Mouse (Mus musculus): ENCODE data around the gene Cpsf6. TPM values are rescaled to one million over a fixed set of nuclear protein-coding genes. Genes with fewer than 3 reads are reported as not detected.

Cpsf6 gene
- polyA plus RNA-seq, 1 experiment from 2014 or later, result 49.4 TPM

GRCm38 (mm10) chr10:117420502-117421282, 40.9 kb upstream of the Cpsf6 start:
- Histone ChIP-seq H3K4me1 (ENCODE audit: control insufficient read depth, low read depth, low read length) (peaks cover 11% of the 10 kb centered on the region), H3K27ac (ENCODE audit: low read length) (no peak overlapping the region), H3K27me3 (ENCODE audit: control insufficient read depth, insufficient read depth, low read depth, low read length) (no peaks in the 10 kb centered on the region), H3K4me2 (ENCODE audit: low read depth, low read length) (no peak overlapping the region), H3K9ac (ENCODE audit: low read depth, low read length) (no peak overlapping the region), H3K9me3 (replicated peaks; ENCODE audit: control insufficient read depth, low read length) (no peaks in the 10 kb centered on the region), H3K4me3 (ENCODE audit: low read depth, low read length) (no peak overlapping the region), H3K36me3 (ENCODE audit: control insufficient read depth, insufficient read depth) (no peaks in the 10 kb centered on the region)
- 70% methylated on average over 9 of the region's 9 CpGs for WGBS (ENCODE audit: insufficient replicate concordance)
- no peak for ATAC-seq (ENCODE audit: low read depth)

GRCm38 (mm10) chr10:117419577-117420290, 39.9 kb upstream of the Cpsf6 start:
- no peak for ATAC-seq (ENCODE audit: low read depth)
- whole genome bisulfite sequencing (ENCODE audit: insufficient replicate concordance), result 59% methylated on average over 8 of the region's 8 CpGs
- H3K9ac ChIP-seq (ENCODE audit: low read depth, low read length), result no peak overlapping the region

GRCm38 (mm10) chr10:117418668-117419237, 38.9 kb upstream of the Cpsf6 start:
- H3K4me3 ChIP-seq (ENCODE audit: low read depth, low read length), result peak overlapping the region; percentile 55
- peaks cover 11% of the 10 kb centered on the region for H3K4me1 ChIP-seq (ENCODE audit: control insufficient read depth, low read depth, low read length)
- peak; percentile 30 for ATAC-seq (ENCODE audit: low read depth)
- H3K9ac ChIP-seq (ENCODE audit: low read depth, low read length), result peak overlapping the region; percentile 28; the same call in 1 of the 2 replicates
- H3K27ac ChIP-seq (ENCODE audit: low read length), result no peak overlapping the region
- H3K4me2 ChIP-seq (ENCODE audit: low read depth, low read length), result peak overlapping the region; percentile 67
- H3K36me3 ChIP-seq (ENCODE audit: control insufficient read depth, insufficient read depth), result no peaks in the 10 kb centered on the region
- 33% methylated on average over 24 of the region's 24 CpGs for WGBS (ENCODE audit: insufficient replicate concordance)
- H3K9me3 ChIP-seq (replicated peaks; ENCODE audit: control insufficient read depth, low read length), result no peaks in the 10 kb centered on the region
- no peaks in the 10 kb centered on the region for H3K27me3 ChIP-seq (ENCODE audit: control insufficient read depth, insufficient read depth, low read depth, low read length)

More at GRCm38 (mm10) chr10:117419577-117420290, 39.9 kb upstream of the Cpsf6 start:
- no peaks in the 10 kb centered on the region for H3K27me3 ChIP-seq (ENCODE audit: control insufficient read depth, insufficient read depth, low read depth, low read length)
- no peaks in the 10 kb centered on the region for H3K9me3 ChIP-seq (replicated peaks; ENCODE audit: control insufficient read depth, low read length)
- H3K27ac ChIP-seq (ENCODE audit: low read length), result no peak overlapping the region
- H3K36me3 ChIP-seq (ENCODE audit: control insufficient read depth, insufficient read depth), result no peaks in the 10 kb centered on the region
- peaks cover 11% of the 10 kb centered on the region for H3K4me1 ChIP-seq (ENCODE audit: control insufficient read depth, low read depth, low read length)
- no peak overlapping the region for H3K4me3 ChIP-seq (ENCODE audit: low read depth, low read length)
- H3K4me2 ChIP-seq (ENCODE audit: low read depth, low read length), result no peak overlapping the region

GRCm38 (mm10) chr10:117417772-117418667, 38.2 kb upstream of the Cpsf6 start:
- no peaks in the 10 kb centered on the region for H3K27me3 ChIP-seq (ENCODE audit: control insufficient read depth, insufficient read depth, low read depth, low read length)
- 13% methylated on average over 18 of the region's 18 CpGs for WGBS (ENCODE audit: insufficient replicate concordance)
- no peaks in the 10 kb centered on the region for H3K9me3 ChIP-seq (replicated peaks; ENCODE audit: control insufficient read depth, low read length)
- no peaks in the 10 kb centered on the region for H3K36me3 ChIP-seq (ENCODE audit: control insufficient read depth, insufficient read depth)
- peak overlapping the region; percentile 38; the same call in 1 of the 2 replicates for H3K27ac ChIP-seq (ENCODE audit: low read length)
- peak; percentile 61 for ATAC-seq (ENCODE audit: low read depth)
- H3K4me3 ChIP-seq (ENCODE audit: low read depth, low read length), result peak overlapping the region; percentile 55
- H3K4me2 ChIP-seq (ENCODE audit: low read depth, low read length), result peak overlapping the region; percentile 67
- 0 out of 2 replicates have a peak overlapping the region, but pooled peaks have one; percentile 36 for H3K9ac ChIP-seq (ENCODE audit: low read depth, low read length)
- peaks cover 11% of the 10 kb centered on the region for H3K4me1 ChIP-seq (ENCODE audit: control insufficient read depth, low read depth, low read length)

- Histone ChIP-seq H3K9me3 (replicated peaks; ENCODE audit: control insufficient read depth, low read length) (no peaks in the 10 kb centered on the region), H3K27me3 (ENCODE audit: control insufficient read depth, insufficient read depth, low read depth, low read length) (no peaks in the 10 kb centered on the region), H3K9ac (ENCODE audit: low read depth, low read length) (no peak overlapping the region), H3K36me3 (ENCODE audit: control insufficient read depth, insufficient read depth) (no peaks in the 10 kb centered on the region), H3K4me3 (ENCODE audit: low read depth, low read length) (peak overlapping the region; percentile 55), H3K4me1 (ENCODE audit: control insufficient read depth, low read depth, low read length) (peaks cover 11% of the 10 kb centered on the region), H3K27ac (ENCODE audit: low read length) (no peak overlapping the region), H3K4me2 (ENCODE audit: low read depth, low read length) (peak overlapping the region; percentile 67)
- peak; percentile 57 for ATAC-seq (ENCODE audit: low read depth)
- 9% methylated on average over 9 of the region's 9 CpGs for WGBS (ENCODE audit: insufficient replicate concordance)
Observed at GRCm38 (mm10) chr10:117417470-117417767, 37.6 kb upstream of the Cpsf6 start.

- Histone ChIP-seq H3K9ac (ENCODE audit: low read depth, low read length) (no peak overlapping the region), H3K36me3 (ENCODE audit: control insufficient read depth, insufficient read depth) (no peaks in the 10 kb centered on the region), H3K27ac (ENCODE audit: low read length) (no peak overlapping the region), H3K4me1 (ENCODE audit: control insufficient read depth, low read depth, low read length) (peaks cover 11% of the 10 kb centered on the region), H3K9me3 (replicated peaks; ENCODE audit: control insufficient read depth, low read length) (no peaks in the 10 kb centered on the region), H3K4me2 (ENCODE audit: low read depth, low read length) (peak overlapping the region; percentile 67), H3K27me3 (ENCODE audit: control insufficient read depth, insufficient read depth, low read depth, low read length) (no peaks in the 10 kb centered on the region), H3K4me3 (ENCODE audit: low read depth, low read length) (peak overlapping the region; percentile 55)
- WGBS (ENCODE audit: insufficient replicate concordance), result 67% methylated on average over 16 of the region's 16 CpGs
- ATAC-seq (ENCODE audit: low read depth), result no peak
Observed at GRCm38 (mm10) chr10:117416636-117417469, 37.0 kb upstream of the Cpsf6 start.

- H3K4me3 ChIP-seq (ENCODE audit: low read depth, low read length), result no peak overlapping the region
- H3K4me2 ChIP-seq (ENCODE audit: low read depth, low read length), result no peak overlapping the region
- no peak for ATAC-seq (ENCODE audit: low read depth)
- H3K9ac ChIP-seq (ENCODE audit: low read depth, low read length), result no peak overlapping the region
- H3K9me3 ChIP-seq (replicated peaks; ENCODE audit: control insufficient read depth, low read length), result no peaks in the 10 kb centered on the region
- H3K36me3 ChIP-seq (ENCODE audit: control insufficient read depth, insufficient read depth), result no peaks in the 10 kb centered on the region
- H3K27ac ChIP-seq (ENCODE audit: low read length), result no peak overlapping the region
- H3K27me3 ChIP-seq (ENCODE audit: control insufficient read depth, insufficient read depth, low read depth, low read length), result no peaks in the 10 kb centered on the region
- WGBS (ENCODE audit: insufficient replicate concordance), result 73% methylated on average over 9 of the region's 9 CpGs
- peaks cover 11% of the 10 kb centered on the region for H3K4me1 ChIP-seq (ENCODE audit: control insufficient read depth, low read depth, low read length)
Observed at GRCm38 (mm10) chr10:117416095-117416494, 36.3 kb upstream of the Cpsf6 start.

Data from liver, embryonic 16.5 days (tissue).